Mouse (Mus musculus) ES-E14 (cell line): ENCODE results near the gene Ackr3.

Source experiments
- CHD2 ChIP-seq: IDR thresholded peaks from 2 replicates; pipeline ENCODE4 v1.6.1; 2014; ENCODE audit warnings: mild to moderate bottlenecking, low read depth, low read length, inconsistent platforms
- HCFC1 ChIP-seq: IDR thresholded peaks from 2 replicates; pipeline ENCODE4 v1.6.1; 2012; ENCODE audit warnings: low read length, inconsistent platforms, borderline replicate concordance; ENCODE audit not compliant: insufficient read depth
- MAFK ChIP-seq: IDR thresholded peaks from 2 replicates; pipeline ENCODE4 v1.6.1; 2014; ENCODE audit warnings: mild to moderate bottlenecking, low read depth, low read length, inconsistent platforms; ENCODE audit not compliant: insufficient read depth
- ZNF384 ChIP-seq: IDR thresholded peaks from 2 replicates; pipeline ENCODE4 v1.6.1; 2012; ENCODE audit warnings: low read depth, low read length, inconsistent platforms

- no peak for TF ChIP-seq MAFK
- no peak for TF ChIP-seq CHD2
- TF ChIP-seq ZNF384 = no peak
- TF ChIP-seq HCFC1 = no peak
Observed at GRCm38 (mm10) chr1:90180479-90180878, 23.3 kb upstream of the Ackr3 start.
